ENCODE assay signal across 12 mouse cellular contexts in genomic region chr7:34202147-34202546, GRCm38 (mm10). TPM values are rescaled to one million over a fixed set of nuclear protein-coding genes. Genes with fewer than 3 reads are reported as not detected.
DNase-seq lines count a peak whose midpoint lies in the region; ATAC-seq lines count a peak whose summit lies in the region.
"Not testable (repeated sequence)": the region's sequence is repeated elsewhere in the genome, so short reads cannot be mapped to it uniquely, and the experiment has no call there.
"Had no signal": no experiment of that assay in that cellular context is flagged by ENCODE, and none has a peak within 500 bp of the region (broad histone marks: within the 10 kb centered on the region; RNA-seq: fewer than 3 reads in every experiment).

No protein-coding gene starts in this region.

- peaks cover 68% of the 10 kb centered on the region for H3K36me3 ChIP-seq in embryonic facial prominence, embryonic 14.5 days (ENCODE audit: control insufficient read depth, insufficient read depth, low read length)
- H3K36me3 ChIP-seq in forebrain, embryonic 12.5 days (replicated peaks): peaks cover 68% of the 10 kb centered on the region
- H3K36me3 ChIP-seq in hindbrain, embryonic 16.5 days (ENCODE audit: control insufficient read depth, insufficient read depth, low read length): peaks cover 62% of the 10 kb centered on the region
- H3K36me3 ChIP-seq in kidney, embryonic 15.5 days: peaks cover 68% of the 10 kb centered on the region
- peaks cover 69% of the 10 kb centered on the region for H3K36me3 ChIP-seq in kidney, embryonic 16.5 days (ENCODE audit: insufficient read depth, low read length)
- peaks cover 60% of the 10 kb centered on the region for H3K36me3 ChIP-seq in lung, embryonic 15.5 days
- peaks cover 60% of the 10 kb centered on the region for H3K36me3 ChIP-seq in midbrain, embryonic 16.5 days (ENCODE audit: control insufficient read depth, insufficient read depth, low read length)

- H3K9me3 ChIP-seq in embryonic facial prominence, embryonic 14.5 days (ENCODE audit: control insufficient read depth, low read length); forebrain, embryonic 12.5 days; hindbrain, embryonic 16.5 days (ENCODE audit: control insufficient read depth, low read length); kidney, embryonic 15.5 days (replicated peaks); kidney, embryonic 16.5 days (ENCODE audit: low read length); lung, embryonic 15.5 days; midbrain, embryonic 16.5 days (replicated peaks; ENCODE audit: control insufficient read depth, low read length, poor library complexity, severe bottlenecking): not testable (repeated sequence)

- not testable (repeated sequence) for H3K27me3 ChIP-seq in embryonic facial prominence, embryonic 14.5 days (replicated peaks; ENCODE audit: control insufficient read depth, insufficient read depth, low read length); forebrain, embryonic 12.5 days; hindbrain, embryonic 16.5 days (replicated peaks; ENCODE audit: control insufficient read depth, insufficient read depth, low read length); kidney, embryonic 15.5 days; kidney, embryonic 16.5 days (ENCODE audit: insufficient read depth, low read length); lung, embryonic 15.5 days; midbrain, embryonic 16.5 days (ENCODE audit: control insufficient read depth, insufficient read depth, low read depth, low read length)

- ATAC-seq in embryonic facial prominence, embryonic 14.5 days (ENCODE audit: low read depth): peak; percentile 41; the same call in 1 of the 2 replicates
- ATAC-seq in forebrain, embryonic 12.5 days (ENCODE audit: low FRiP score): 0 out of 2 replicates have a peak, but pooled peaks have one; percentile 23
- ATAC-seq in hindbrain, embryonic 16.5 days: 0 out of 2 replicates have a peak, but pooled peaks have one; percentile 50
- peak; percentile 43; the same call in 1 of the 2 replicates for ATAC-seq in kidney, embryonic 15.5 days (replicated peaks; ENCODE audit: low FRiP score)
- ATAC-seq in kidney, embryonic 16.5 days (ENCODE audit: low FRiP score, low TSS enrichment): 0 out of 2 replicates have a peak, but pooled peaks have one; percentile 51
- peak; percentile 39; the same call in 1 of the 2 replicates for ATAC-seq in lung, embryonic 15.5 days (ENCODE audit: borderline replicate concordance, extremely low read depth, low FRiP score, low TSS enrichment)
- ATAC-seq in midbrain, embryonic 16.5 days: 0 out of 2 replicates have a peak, but pooled peaks have one; percentile 25

- not testable (repeated sequence) for DNase-seq in embryonic facial prominence, embryonic 14.5 days (ENCODE audit: low spot score)
- DNase-seq in testis, postnatal 10 days (ENCODE audit: low spot score): peak; percentile 23

- not testable (repeated sequence) for H3K27ac ChIP-seq in embryonic facial prominence, embryonic 14.5 days (replicated peaks; ENCODE audit: low read depth, low read length); forebrain, embryonic 12.5 days; hindbrain, embryonic 16.5 days (ENCODE audit: low read depth, low read length); kidney, embryonic 15.5 days; kidney, embryonic 16.5 days (ENCODE audit: low read length); lung, embryonic 15.5 days; midbrain, embryonic 16.5 days (ENCODE audit: low read length)

- not testable (repeated sequence) for H3K4me3 ChIP-seq in embryonic facial prominence, embryonic 14.5 days (ENCODE audit: low read depth, low read length); forebrain, embryonic 12.5 days (replicated peaks); hindbrain, embryonic 16.5 days (ENCODE audit: low read length); kidney, embryonic 15.5 days (replicated peaks); kidney, embryonic 16.5 days (ENCODE audit: low read length); lung, embryonic 15.5 days; midbrain, embryonic 16.5 days (ENCODE audit: low read depth, low read length)

- H3K9ac ChIP-seq in embryonic facial prominence, embryonic 14.5 days (ENCODE audit: low read depth, low read length); forebrain, embryonic 12.5 days; hindbrain, embryonic 16.5 days (ENCODE audit: low read depth, low read length); kidney, embryonic 15.5 days; kidney, embryonic 16.5 days (replicated peaks; ENCODE audit: low read length); lung, embryonic 15.5 days; midbrain, embryonic 16.5 days (ENCODE audit: low read depth, low read length): not testable (repeated sequence)

- H3K4me1 ChIP-seq in embryonic facial prominence, embryonic 14.5 days (ENCODE audit: control insufficient read depth, insufficient read depth, low read length); forebrain, embryonic 12.5 days; hindbrain, embryonic 16.5 days (ENCODE audit: control insufficient read depth, insufficient read depth, low read depth, low read length); kidney, embryonic 15.5 days; kidney, embryonic 16.5 days (ENCODE audit: insufficient read depth, low read length); lung, embryonic 15.5 days; midbrain, embryonic 16.5 days (ENCODE audit: control insufficient read depth, insufficient read depth, low read length): not testable (repeated sequence)

- 89% methylated on average over 10 of the region's 10 CpGs for WGBS in embryonic facial prominence, embryonic 14.5 days
- 93% methylated on average over 10 of the region's 10 CpGs for WGBS in forebrain, embryonic 12.5 days
- WGBS in hindbrain, embryonic 16.5 days: 87% methylated on average over 10 of the region's 10 CpGs
- 91% methylated on average over 10 of the region's 10 CpGs for WGBS in kidney, embryonic 15.5 days
- WGBS in kidney, embryonic 16.5 days: 86% methylated on average over 10 of the region's 10 CpGs
- 88% methylated on average over 10 of the region's 10 CpGs for WGBS in lung, embryonic 15.5 days
- WGBS in midbrain, embryonic 16.5 days: 93% methylated on average over 10 of the region's 10 CpGs

- not testable (repeated sequence) for H3K4me2 ChIP-seq in embryonic facial prominence, embryonic 14.5 days (ENCODE audit: low read depth, low read length); forebrain, embryonic 12.5 days; hindbrain, embryonic 16.5 days (ENCODE audit: low read length); kidney, embryonic 15.5 days; kidney, embryonic 16.5 days (replicated peaks; ENCODE audit: low read depth, low read length); lung, embryonic 15.5 days; midbrain, embryonic 16.5 days (ENCODE audit: low read length)

RNA-seq across cellular contexts. Expression of gene Pdcd2l, which starts 5.7 kb away (rescaled TPM):
- polyA plus RNA-seq in embryonic facial prominence, embryonic 14.5 days (2014; fragmentation: Nextera tagmentation; extraction: Ambion mirVana): 47.5 and 55.0 TPM in 2 replicates
- polyA plus RNA-seq in forebrain, embryonic 12.5 days (2016; fragmentation: Nextera tagmentation; extraction: Ambion mirVana): 64.1 and 67.5 TPM in 2 replicates
- 76.2 and 87.3 TPM in 2 replicates for polyA plus RNA-seq in hindbrain, embryonic 16.5 days (2015; fragmentation: Nextera tagmentation; extraction: Ambion mirVana)
- 64.8 and 67.7 TPM in 2 replicates for polyA plus RNA-seq in kidney, embryonic 15.5 days (2015; fragmentation: Nextera tagmentation; extraction: Ambion mirVana)
- polyA plus RNA-seq in kidney, embryonic 16.5 days (2015; fragmentation: Nextera tagmentation; extraction: Ambion mirVana): 70.4 and 77.0 TPM in 2 replicates
- polyA plus RNA-seq in lung, embryonic 15.5 days (2015; fragmentation: Nextera tagmentation; extraction: Ambion mirVana): 57.6 and 58.1 TPM in 2 replicates
- polyA plus RNA-seq in midbrain, embryonic 16.5 days (2015; fragmentation: Nextera tagmentation; extraction: Ambion mirVana): 76.9 and 84.3 TPM in 2 replicates

RNA-seq across cellular contexts. Expression of gene Gpi1, which starts 28.0 kb away (rescaled TPM):
- polyA plus RNA-seq in embryonic facial prominence, embryonic 14.5 days (2014; fragmentation: Nextera tagmentation; extraction: Ambion mirVana): 313 and 332 TPM in 2 replicates
- 260 and 266 TPM in 2 replicates for polyA plus RNA-seq in forebrain, embryonic 12.5 days (2016; fragmentation: Nextera tagmentation; extraction: Ambion mirVana)
- polyA plus RNA-seq in hindbrain, embryonic 16.5 days (2015; fragmentation: Nextera tagmentation; extraction: Ambion mirVana): 355 and 401 TPM in 2 replicates
- polyA plus RNA-seq in kidney, embryonic 15.5 days (2015; fragmentation: Nextera tagmentation; extraction: Ambion mirVana): 381 and 404 TPM in 2 replicates
- polyA plus RNA-seq in kidney, embryonic 16.5 days (2015; fragmentation: Nextera tagmentation; extraction: Ambion mirVana): 424 and 436 TPM in 2 replicates
- 252 and 264 TPM in 2 replicates for polyA plus RNA-seq in lung, embryonic 15.5 days (2015; fragmentation: Nextera tagmentation; extraction: Ambion mirVana)
- 272 and 297 TPM in 2 replicates for polyA plus RNA-seq in midbrain, embryonic 16.5 days (2015; fragmentation: Nextera tagmentation; extraction: Ambion mirVana)

RNA-seq across cellular contexts. Expression of gene Uba2, which starts 32.7 kb away (rescaled TPM):
- polyA plus RNA-seq in embryonic facial prominence, embryonic 14.5 days (2014; fragmentation: Nextera tagmentation; extraction: Ambion mirVana): 166 and 183 TPM in 2 replicates
- polyA plus RNA-seq in forebrain, embryonic 12.5 days (2016; fragmentation: Nextera tagmentation; extraction: Ambion mirVana): 251 and 253 TPM in 2 replicates
- polyA plus RNA-seq in hindbrain, embryonic 16.5 days (2015; fragmentation: Nextera tagmentation; extraction: Ambion mirVana): 145 and 159 TPM in 2 replicates
- 221 and 223 TPM in 2 replicates for polyA plus RNA-seq in kidney, embryonic 15.5 days (2015; fragmentation: Nextera tagmentation; extraction: Ambion mirVana)
- polyA plus RNA-seq in kidney, embryonic 16.5 days (2015; fragmentation: Nextera tagmentation; extraction: Ambion mirVana): 212 and 216 TPM in 2 replicates
- 218 and 227 TPM in 2 replicates for polyA plus RNA-seq in lung, embryonic 15.5 days (2015; fragmentation: Nextera tagmentation; extraction: Ambion mirVana)
- 163 and 172 TPM in 2 replicates for polyA plus RNA-seq in midbrain, embryonic 16.5 days (2015; fragmentation: Nextera tagmentation; extraction: Ambion mirVana)

RNA-seq across cellular contexts. Expression of gene Gm6096, which starts 48.7 kb away (rescaled TPM):
- not detected in 2 replicates for polyA plus RNA-seq in embryonic facial prominence, embryonic 14.5 days (2014; fragmentation: Nextera tagmentation; extraction: Ambion mirVana)
- polyA plus RNA-seq in forebrain, embryonic 12.5 days (2016; fragmentation: Nextera tagmentation; extraction: Ambion mirVana): not detected in 2 replicates
- 0.71 TPM in 1 of 2 replicates, not detected in the other for polyA plus RNA-seq in hindbrain, embryonic 16.5 days (2015; fragmentation: Nextera tagmentation; extraction: Ambion mirVana)
- 0.50 TPM in 1 of 2 replicates, not detected in the other for polyA plus RNA-seq in kidney, embryonic 15.5 days (2015; fragmentation: Nextera tagmentation; extraction: Ambion mirVana)
- 0.45 and 0.51 TPM in 2 replicates for polyA plus RNA-seq in kidney, embryonic 16.5 days (2015; fragmentation: Nextera tagmentation; extraction: Ambion mirVana)
- 0.57 TPM in 1 of 2 replicates, not detected in the other for polyA plus RNA-seq in lung, embryonic 15.5 days (2015; fragmentation: Nextera tagmentation; extraction: Ambion mirVana)
- not detected in 2 replicates for polyA plus RNA-seq in midbrain, embryonic 16.5 days (2015; fragmentation: Nextera tagmentation; extraction: Ambion mirVana)
- polyA plus RNA-seq: activated CD4-positive, CD25-positive, alpha-beta regulatory T cell, adult 4 months; adrenal gland, adult 2 months; brain, embryonic 14.5 days; G1E had no signal
